Mouse (Mus musculus): Measurements from ENCODE around the gene Zar1l.
"Not testable (repeated sequence)": the region's sequence is repeated elsewhere in the genome, so short reads cannot be mapped to it uniquely, and the experiment has no call there.

Gene Zar1l

DNA sequence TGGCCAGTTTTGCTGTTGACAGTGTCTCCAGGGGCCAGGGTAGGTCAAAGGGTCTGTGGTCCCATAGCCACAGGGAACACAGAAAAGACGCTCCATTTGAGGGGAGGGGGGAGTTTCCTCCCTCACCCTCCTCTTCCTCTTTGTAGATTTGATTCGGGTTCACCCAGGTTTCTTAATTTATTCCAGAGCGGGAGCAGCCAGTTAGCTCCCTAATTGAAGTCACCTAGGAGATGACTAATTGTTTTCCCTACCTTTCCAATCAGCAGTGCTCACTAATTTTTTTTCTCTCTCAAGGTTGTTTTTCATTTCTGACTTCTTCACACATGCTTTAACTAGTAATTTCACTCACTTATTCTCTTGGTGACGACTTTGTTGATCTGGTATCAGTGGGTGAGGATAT lies at the start of gene Zar1l:
Gene Zar1l, minus strand, starts transcription at position 101 of the 400 bp plus-strand sequence.
- no peak for DNase-seq (ENCODE audit: low spot score)

DNA sequence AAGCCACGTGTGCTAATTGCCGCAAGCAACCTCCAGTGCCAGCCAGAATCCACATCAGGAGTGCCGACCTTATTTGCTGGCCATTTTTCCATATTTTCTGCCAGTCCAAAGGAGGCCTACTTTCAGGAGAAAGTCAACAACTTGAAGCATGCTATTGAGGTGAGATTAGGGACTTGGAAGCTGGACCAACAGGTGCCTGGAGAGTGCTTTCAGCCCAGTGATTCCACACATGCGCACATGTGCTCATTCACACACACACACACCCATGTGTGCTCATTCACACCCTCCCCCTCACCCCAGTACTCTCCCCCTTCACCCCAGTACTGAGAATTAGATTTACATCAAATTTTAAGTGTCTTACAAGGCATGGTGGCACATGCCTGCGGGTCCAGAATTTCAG lies 49.0 kb upstream of the Zar1l start:
- DNase-seq (ENCODE audit: low spot score) = no peak

DNA sequence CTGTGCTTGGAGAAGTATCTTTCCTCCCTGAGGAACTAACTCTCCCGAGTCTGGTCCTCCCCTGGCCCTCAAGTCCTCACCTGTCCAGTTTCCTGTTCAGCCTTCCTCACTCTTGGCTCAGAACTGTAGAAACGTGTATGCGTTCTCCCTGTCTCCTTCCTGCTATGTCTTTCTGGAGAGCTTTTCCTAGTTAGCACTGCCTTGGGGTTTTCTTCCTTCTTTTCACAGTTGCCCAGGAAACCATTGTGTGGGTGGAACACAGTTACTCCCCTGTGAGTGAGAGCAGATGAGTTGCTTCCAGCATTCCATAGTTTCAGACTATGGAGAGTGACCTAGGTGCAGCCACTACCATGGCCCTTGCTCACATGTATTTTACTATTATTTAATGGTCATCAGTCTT lies 48.3 kb upstream of the Zar1l start:
- no peak for DNase-seq (ENCODE audit: low spot score)

DNA sequence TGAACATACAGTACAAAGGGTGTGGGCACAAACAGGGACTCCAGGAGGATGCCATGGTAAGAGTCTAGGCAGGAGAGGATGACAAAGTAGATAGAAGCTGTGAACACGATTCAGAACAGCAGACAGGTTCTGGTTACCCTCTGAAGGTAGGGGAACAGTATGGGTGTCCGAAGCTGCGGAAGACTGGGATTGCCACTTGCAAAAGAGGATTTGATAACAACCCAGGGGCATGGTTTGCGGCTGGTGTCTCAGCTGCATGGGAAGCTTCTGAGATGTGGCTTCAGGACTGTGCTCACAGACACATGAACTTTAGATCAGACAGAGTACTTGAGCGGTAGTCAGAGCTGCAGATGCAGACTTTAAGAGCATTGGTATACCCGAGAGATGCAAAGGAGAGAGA lies 46.5 kb upstream of the Zar1l start:
- DNase-seq (ENCODE audit: low spot score) = no peak

DNA sequence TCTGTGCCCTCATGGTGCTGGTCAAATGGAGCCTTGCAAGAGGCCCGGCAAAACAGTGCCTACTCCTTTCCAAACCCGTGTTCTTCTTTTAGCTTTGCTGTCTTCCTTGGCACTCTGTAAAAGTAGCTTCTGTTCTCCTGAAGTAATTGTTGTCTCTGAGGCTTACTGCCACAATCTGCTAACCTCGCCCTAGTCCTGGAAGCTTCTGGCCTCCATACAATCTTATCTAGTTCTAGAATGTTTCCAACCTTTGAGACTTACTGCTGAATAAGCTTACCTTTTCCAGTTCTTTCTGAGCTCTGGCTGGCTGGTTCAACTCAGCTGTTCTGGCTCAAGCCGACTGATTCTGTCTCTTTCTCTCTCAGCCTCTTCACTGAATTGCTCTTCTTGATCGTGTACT lies 43.8 kb upstream of the Zar1l start:
- DNase-seq (ENCODE audit: low spot score) = no peak

DNA sequence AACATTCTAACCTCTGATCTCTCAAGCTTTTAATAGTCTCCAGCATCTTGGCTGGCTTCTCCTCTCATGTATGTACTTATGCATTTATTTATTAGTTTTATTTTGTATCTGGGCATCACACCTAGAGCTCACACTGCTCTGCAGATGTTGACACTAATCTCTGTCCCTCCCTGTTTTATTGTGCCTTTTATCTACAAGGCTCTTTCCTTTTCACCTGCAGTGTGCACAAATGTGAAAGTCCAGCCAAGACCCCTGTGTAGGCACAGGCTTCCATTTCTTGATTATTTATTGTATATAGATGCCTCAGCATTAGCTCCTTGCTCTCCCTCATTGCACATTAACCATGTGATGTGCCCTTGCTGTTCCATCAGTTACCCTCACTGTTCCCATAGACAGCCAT lies 43.4 kb upstream of the Zar1l start:
- no peak for DNase-seq (ENCODE audit: low spot score)

DNA sequence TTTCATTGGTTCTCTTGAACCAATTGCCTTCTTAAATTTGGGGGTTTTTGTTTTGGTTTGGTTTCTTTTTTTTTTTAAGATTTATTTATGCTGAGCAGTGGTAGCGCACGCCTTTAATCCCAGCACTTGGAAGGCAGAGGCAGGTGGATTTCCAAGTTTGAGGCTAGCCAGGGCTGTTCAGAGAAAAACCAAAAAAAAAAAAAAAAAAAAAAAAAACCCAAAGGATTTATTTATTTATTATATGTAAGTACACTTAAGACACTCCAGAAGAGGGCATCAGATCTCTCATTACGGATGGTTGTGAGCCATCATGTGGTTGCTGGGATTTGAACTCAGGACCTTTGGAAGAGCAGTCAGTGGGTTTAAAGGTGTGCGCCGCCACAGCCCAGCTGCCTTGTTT lies 42.9 kb upstream of the Zar1l start:
- DNase-seq (ENCODE audit: low spot score) = no peak

DNA sequence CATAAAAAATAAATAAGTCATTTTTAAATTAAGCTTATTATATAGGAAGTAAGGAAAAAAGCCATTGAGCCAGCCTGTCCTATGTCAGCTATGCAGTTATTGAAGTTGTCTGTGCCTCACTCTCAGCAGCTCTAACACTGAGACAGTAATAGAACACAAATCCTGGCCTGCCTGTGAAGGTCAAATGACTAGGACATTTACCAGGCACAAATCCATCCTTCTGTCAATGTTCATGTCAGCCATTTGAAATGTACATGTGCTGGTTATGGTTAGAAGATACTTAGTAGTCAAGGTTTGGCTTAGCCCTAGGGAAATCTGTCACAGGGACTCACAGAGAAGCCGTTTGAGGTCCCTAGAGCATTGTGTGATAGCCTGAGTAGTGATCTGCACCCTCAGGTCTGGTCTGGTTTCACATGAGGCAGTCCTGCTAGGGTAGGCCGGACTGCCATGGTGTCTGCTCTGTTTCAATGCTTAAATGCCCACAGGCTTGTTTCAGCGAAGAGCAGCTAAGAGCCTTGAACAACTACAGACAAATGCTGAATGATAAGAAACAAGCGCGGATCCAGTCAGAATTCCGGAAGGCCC lies 41.6 kb upstream of the Zar1l start:
- DNase-seq (ENCODE audit: low spot score) = no peak

DNA sequence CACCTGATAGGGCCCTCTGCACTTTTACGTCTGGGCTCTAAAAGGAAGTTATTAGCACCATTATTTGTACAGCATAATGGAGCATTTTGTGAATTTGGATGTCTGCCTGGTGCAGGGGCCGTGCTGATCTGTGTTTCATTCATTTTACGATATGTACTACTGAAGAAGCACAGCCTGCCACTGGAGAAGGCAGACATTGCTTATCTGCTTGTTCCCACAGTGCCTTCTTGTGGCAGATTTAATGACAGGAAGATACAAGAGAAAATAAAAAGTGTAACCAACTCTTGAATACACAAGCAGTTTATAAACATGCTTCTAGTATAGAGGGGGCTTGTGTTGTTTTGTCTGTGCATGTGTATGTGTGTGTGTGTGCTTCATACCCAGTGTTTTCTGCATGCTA lies 33.7 kb upstream of the Zar1l start:
- no peak for DNase-seq (ENCODE audit: low spot score)

DNA sequence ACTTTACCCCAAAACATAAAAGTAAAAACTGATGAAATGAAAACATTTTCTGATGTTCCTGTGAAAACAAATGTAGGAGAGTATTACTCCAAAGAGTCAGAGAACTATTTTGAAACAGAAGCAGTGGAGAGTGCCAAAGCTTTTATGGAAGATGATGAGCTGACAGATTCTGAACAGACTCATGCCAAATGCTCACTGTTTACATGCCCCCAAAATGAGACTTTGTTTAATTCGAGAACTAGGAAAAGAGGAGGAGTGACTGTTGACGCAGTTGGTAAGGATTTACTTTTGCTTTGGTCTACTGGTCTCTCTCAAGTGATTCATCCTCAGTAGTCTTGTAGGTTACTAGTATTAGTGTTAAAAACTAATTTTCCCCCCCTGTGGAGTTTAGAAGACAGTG lies 25.2 kb upstream of the Zar1l start:
- DNase-seq (ENCODE audit: low spot score) = no peak

DNA sequence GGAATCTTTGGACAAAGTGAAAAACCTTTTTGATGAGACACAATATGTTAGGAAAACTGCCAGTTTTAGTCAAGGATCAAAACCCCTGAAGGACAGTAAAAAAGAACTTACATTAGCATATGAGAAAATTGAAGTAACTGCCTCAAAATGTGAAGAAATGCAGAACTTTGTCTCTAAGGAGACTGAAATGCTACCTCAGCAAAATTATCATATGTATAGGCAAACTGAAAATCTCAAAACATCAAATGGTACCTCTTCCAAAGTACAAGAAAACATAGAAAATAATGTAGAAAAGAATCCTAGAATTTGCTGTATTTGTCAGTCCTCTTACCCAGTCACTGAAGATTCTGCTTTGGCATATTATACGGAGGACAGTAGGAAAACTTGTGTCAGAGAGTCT lies 23.3 kb upstream of the Zar1l start:
- no peak for DNase-seq (ENCODE audit: low spot score)

DNA sequence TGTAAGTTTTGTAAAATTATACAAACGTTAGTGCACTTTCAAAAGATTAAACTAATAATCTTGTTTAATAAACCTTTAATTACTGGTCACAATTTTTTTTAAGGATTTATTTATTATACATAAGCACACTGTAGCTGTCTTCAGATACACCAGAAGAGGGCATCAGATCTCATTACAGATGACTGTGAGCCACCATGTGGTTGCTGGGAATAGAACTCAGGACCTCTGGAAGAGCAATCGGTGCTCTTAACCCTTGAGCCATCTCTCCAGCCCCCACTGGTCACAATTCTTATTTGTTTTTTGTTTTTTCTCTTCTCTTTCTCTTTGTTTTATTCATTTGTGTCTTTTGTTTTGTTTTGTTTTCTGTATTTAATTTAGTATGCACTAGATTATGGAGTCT lies 7.3 kb upstream of the Zar1l start:
- no peak for DNase-seq (ENCODE audit: low spot score)

DNA sequence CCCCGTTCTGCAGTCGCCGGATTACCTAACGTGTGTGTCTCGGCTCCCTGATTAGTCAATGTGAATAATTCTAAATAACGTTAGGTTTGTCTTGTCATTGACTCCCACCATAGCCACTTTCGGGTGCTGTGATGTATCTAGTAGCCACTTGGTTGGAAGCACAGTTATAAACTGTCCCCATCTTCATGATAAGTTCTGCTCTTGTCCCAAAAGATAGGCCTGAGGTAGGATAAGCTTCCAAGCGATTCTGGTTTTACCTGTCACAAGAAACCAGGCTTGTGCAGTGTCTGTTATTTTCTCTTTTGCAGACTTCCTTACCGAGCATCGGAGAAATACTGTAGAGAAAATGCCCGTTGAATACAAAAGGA lies 4.9 kb upstream of the Zar1l start:
- no peak for DNase-seq (ENCODE audit: low spot score)

DNA sequence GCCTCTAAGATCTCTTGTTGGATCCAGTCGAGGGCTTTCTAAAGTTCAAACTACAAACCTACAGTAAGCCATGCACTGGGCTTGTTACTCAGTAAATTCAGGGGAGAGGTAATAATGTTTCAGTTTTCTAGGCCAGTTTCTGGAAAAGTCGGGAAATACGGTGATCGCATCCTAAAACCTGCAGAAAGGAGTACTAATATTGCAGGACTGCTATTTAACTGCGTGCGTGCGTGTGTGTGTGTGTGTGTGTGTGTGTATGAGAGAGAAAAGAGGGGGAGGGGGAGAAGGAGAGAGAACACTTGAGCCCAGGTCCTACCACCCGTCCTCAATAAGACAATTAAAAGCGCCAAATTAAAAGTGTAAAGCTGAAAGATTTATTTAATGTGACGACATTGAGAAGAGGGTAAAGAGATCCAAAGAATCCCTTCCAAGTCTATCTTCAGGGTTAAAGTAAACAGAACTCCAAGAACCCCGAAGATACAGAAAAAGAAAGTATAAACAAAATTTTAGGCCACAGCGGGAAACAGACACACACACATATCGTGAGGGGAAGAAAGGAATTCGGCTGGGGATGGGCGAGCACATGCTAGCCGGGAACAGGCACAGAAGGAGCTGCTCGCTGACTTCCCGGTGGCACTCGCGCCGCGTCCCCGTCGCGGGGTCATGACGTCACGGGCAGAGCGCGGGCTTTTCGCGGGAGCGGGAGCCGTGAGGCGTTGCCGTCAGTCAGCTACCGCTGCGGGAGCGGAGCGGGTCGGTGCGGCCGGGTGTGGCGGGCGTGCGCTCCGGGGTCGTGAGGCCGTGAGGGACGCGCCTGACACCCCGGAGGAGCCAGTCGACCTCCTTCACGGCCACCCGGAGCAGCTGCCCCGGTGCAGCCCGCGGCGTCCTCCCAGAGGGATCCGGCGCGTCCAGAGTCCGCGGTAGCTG lies 4.2 kb upstream of the Zar1l start, which contains the start of gene Brca2:
Gene Brca2, plus strand, starts transcription at position 694 of the 930 bp plus-strand sequence.
- DNase-seq (ENCODE audit: low spot score) = peak; percentile 85

DNA sequence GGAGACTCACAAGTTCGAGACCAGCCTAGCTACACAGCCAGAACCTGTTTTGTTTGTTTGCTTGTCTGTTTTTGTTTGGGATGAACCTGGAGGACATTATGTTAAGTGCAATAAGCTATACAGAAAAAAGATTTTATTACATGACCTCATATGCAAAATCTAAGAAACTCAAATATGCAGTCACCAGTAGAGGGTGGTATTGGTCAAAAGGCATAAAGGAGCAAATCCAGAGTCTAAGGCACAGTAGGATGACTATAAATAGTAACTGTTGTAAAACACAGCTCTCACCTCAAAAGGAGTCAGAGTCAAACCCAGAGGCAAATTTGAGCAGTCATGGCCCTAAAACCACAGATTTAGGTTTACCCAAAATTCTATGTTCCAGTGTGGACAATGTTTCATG lies 1.6 kb upstream of the Zar1l start:
- DNase-seq (ENCODE audit: low spot score) = no peak

DNA sequence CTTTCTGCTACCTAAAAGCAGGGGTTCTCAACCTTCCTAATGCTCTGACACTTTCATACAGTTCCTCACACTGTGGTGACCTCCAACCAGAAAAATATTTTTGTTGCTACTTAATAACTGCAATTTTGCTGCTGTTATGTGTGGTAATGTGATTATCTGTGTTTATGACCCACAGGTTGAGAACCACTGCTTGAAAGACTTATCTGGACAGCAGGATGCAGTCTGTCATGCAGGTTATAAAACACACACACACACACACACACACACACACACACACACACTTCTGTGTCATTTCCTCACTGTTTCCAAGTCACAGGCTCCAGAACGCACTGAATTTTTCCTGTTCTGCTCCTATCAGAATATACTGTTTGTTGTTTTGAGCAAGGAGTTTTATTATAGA lies 3.9 kb downstream of the Zar1l start:
- DNase-seq (ENCODE audit: low spot score) = no peak

DNA sequence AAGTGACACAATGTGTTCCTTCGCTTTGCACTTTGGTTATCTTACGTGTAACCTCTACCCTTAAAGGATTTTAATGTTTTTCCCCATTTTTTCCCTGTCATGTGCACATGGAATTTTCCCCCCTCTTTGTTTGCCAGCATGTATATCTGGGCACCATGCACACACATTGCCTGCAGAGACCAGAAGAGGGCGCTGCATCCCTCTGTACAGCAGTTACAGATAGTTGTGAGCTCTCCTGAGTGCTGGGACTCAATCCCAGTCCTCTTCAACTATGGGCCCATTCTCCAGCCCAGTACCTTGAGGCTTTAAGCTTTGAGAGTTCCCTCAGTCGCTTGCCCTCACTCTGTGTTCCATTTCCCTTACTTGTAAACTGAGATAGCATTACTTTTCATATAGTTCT lies 4.7 kb downstream of the Zar1l start:
- no peak for DNase-seq (ENCODE audit: low spot score)

DNA sequence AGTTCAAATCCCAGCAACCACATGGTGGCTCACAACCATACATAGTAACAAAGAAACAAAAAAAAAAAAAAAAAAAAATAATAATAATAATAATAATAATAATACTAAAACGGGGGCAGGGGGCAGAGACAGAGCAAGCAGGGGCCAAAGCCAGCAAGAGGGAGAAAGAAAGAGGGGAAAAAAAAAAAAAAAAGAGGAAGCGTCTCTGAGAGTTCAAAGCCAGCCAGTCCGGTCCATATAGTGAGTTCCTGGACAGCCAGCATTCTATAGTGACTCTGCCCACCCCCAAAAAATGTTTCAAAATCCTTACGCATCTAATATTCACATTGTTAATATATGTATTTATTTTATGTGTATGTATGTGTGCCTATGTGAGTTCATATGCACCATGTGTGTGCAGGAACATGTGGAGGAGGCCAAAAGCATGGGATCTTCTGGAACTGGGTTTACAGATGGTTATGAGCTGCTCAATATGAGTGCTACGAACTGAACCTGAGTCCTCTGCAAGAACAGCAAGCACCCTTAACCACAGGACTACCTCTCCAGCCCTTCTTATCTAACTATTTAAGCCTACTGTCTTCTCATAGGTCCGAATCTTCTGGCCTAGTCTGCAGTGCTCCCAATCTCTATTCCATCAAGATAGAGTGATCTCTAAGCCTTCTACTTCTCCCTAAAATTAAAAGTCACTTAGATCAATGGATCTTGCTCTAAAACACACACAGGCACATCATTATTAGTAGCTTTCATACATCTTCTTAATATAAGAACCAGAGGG lies 7.3 kb downstream of the Zar1l start:
- no peak for DNase-seq (ENCODE audit: low spot score)

DNA sequence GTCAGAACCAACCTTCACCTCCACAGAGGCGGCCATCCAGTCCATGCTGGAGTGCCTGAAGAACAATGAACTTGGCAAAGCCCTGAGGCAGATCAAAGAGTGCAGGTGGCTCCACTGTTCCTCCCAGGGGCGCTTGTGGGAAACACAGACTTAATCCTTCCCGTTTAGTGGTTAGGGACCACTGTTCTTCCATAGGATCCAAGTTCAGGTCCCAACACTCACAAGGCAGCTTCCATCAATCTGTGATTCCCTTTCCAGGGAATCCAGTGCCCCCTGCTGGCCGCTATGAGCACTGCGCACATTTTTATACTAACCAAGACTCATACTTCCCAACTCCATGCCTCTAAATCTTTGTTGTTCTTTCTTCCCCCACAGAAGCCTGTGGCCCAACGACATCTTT lies 22.2 kb downstream of the Zar1l start:
- DNase-seq (ENCODE audit: low spot score) = no peak

DNA sequence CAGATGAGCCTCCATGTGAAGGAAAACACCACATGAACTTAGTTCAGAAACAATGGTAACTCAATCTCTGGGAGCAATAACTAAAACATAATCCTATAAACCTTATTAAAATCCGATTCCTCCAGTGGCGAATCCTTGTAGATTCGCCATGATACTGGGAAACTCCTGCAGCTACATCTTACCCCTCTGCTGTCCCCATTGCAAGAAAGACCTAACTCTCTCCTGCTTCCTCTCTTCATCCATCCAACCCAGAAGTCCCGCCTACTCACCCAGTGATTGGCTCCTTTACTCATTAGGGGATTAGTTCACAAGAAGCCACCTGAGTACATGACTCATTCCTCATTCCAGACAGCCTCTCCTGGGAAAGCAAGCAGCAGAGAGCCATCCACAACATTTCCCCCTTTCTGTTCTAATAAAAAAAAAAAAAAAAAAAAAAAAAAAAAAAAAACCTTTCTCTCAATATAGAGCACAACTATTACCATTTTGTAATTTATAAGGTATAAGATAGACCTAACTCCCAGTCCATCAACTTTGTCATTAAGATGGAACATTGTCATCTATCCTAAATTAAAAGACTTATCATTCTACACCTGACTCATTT lies 26.3 kb downstream of the Zar1l start:
- DNase-seq (ENCODE audit: low spot score) = not testable (repeated sequence)

DNA sequence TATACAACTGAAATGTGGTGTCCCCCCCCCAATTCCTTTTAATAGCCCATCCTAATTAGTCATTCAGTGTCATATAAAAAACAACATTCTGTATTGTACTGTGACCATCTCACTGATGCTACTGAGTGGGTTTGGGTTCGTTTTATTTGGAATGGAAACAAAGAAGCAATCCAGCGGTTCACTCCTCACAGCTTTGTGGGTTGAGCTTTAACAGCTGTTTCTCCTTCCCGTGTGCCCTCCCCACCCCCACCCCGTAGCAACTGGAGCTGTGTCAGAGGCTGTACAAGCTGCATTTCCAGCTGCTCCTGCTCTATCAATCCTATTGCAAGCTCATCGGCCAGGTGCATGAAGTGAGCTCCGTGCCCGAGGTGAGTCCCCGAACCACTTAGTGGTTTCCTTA lies 27.1 kb downstream of the Zar1l start:
- DNase-seq (ENCODE audit: low spot score) = no peak

DNA sequence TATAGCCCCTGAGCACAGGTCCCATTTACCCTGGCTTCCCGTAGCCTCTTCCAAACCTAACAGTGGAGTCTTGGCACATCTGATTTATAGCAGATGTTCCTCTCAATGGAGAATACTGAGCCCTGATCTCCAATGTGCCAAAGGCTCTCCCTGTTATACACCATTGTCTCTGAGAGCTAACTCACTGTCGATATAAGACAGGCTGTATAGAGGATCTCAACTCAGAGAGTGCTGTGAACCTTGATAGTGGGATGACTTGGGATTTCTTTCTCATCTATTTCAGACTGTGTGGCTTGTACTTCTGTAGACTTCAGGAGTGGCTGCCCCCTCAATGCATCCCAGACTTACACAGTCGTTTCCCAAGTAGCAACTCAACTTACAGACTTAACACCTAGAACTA lies 27.7 kb downstream of the Zar1l start:
- no peak for DNase-seq (ENCODE audit: low spot score)

DNA sequence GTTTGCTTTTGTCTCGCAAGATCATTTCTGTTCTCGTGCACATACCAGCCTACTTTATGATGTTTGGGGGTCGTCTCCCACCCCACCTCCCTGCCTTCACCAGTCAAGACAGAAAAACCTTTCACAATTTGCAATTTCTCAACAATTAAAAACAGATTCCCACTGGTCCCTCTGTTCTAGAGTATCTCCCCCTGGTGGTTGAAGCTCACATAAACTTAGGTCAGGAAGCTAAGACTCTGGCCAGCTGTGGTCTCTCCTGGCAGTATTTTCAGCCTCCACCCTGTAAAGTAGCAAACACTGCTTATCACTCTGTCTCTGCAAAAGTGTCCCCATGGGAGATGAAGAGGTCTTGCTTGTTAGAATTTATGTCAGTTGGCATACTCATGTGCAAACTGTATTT lies 32.8 kb downstream of the Zar1l start:
- no peak for DNase-seq (ENCODE audit: low spot score)
